In the genomic region with DNA sequence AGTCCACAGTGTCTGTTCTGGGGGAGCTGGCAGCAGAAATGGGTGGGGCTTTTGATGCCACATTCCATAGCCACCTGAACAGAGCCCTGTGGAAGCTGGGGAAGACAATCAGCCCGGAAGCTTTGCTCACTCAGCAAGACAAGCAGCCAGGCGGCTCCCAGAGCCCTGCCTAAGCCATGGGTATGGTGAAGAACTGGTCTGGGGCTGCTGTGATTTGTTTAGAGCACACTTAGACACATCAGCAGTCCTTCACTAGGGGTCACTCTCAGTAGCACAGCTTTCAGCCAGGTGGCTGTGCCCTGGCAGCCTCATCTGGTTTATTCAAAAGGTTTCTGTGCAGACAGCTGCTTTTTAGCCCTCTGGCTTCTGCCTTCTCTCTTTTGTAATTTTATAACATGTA, we compare ENCODE assay signal across 22 mouse cellular contexts. TPM values are rescaled to one million over a fixed set of nuclear protein-coding genes. Genes with fewer than 3 reads are reported as not detected.
DNase-seq lines count a peak whose midpoint lies in the region; ATAC-seq and TF ChIP-seq lines count a peak whose summit lies in the region.
"Had no signal": no experiment of that assay in that cellular context is flagged by ENCODE, and none has a peak within 500 bp of the region (broad histone marks: within the 10 kb centered on the region; RNA-seq: fewer than 3 reads in every experiment).

No protein-coding gene starts in this region.

- DNase-seq in hindbrain, postnatal 0 days (ENCODE audit: low spot score): peak; percentile 23
- no peak for DNase-seq in midbrain, postnatal 0 days (ENCODE audit: low spot score)
- DNase-seq in kidney, postnatal 0 days (ENCODE audit: low spot score): no peak
- DNase-seq in gastrocnemius, postnatal 4 days (ENCODE audit: low spot score in 2 of 2): no peak
- DNase-seq: adrenal gland, postnatal 10 days; cerebellum, adult 2 months; gastrocnemius, postnatal 36 days; liver, embryonic 13.5 days; right cerebral cortex, postnatal 14 days; thymus, postnatal 4 days had no signal

- 51% methylated on average over 2 of the region's 2 CpGs for WGBS in hindbrain, postnatal 0 days
- 70% methylated on average over 2 of the region's 2 CpGs for WGBS in hindbrain, embryonic 12.5 days
- 73% methylated on average over 2 of the region's 2 CpGs for WGBS in midbrain, postnatal 0 days
- WGBS in midbrain, embryonic 13.5 days: 52% methylated on average over 2 of the region's 2 CpGs
- WGBS in kidney, postnatal 0 days: 69% methylated on average over 2 of the region's 2 CpGs

- H3K27ac ChIP-seq in hindbrain, postnatal 0 days: no peak overlapping the region
- H3K27ac ChIP-seq in hindbrain, embryonic 12.5 days: no peak overlapping the region
- H3K27ac ChIP-seq in midbrain, postnatal 0 days (ENCODE audit: low read depth, low read length): no peak overlapping the region
- H3K27ac ChIP-seq in midbrain, embryonic 13.5 days: no peak overlapping the region
- no peak overlapping the region for H3K27ac ChIP-seq in kidney, postnatal 0 days
- H3K27ac ChIP-seq: embryonic facial prominence, embryonic 10.5 days; forebrain, embryonic 13.5 days; heart, embryonic 13.5 days; hindbrain, embryonic 10.5 days; left cerebral cortex, adult 2 months; neural tube, embryonic 12.5 days had no signal

- no peak overlapping the region for H3K4me3 ChIP-seq in hindbrain, postnatal 0 days (ENCODE audit: low read length)
- no peak overlapping the region for H3K4me3 ChIP-seq in hindbrain, embryonic 12.5 days
- H3K4me3 ChIP-seq in midbrain, postnatal 0 days (ENCODE audit: low read depth, low read length): no peak overlapping the region
- H3K4me3 ChIP-seq in midbrain, embryonic 13.5 days (replicated peaks): no peak overlapping the region
- H3K4me3 ChIP-seq in kidney, postnatal 0 days (replicated peaks; ENCODE audit: low read depth, low read length): no peak overlapping the region
- H3K4me3 ChIP-seq: embryonic facial prominence, embryonic 10.5 days; forebrain, embryonic 13.5 days; heart, embryonic 13.5 days; hindbrain, embryonic 10.5 days; left cerebral cortex, adult 2 months; liver, embryonic 13.5 days; neural tube, embryonic 12.5 days had no signal

- no peaks in the 10 kb centered on the region for H3K4me1 ChIP-seq in hindbrain, postnatal 0 days (ENCODE audit: insufficient read depth, low read length)
- H3K4me1 ChIP-seq in hindbrain, embryonic 12.5 days: no peaks in the 10 kb centered on the region
- H3K4me1 ChIP-seq in midbrain, postnatal 0 days (ENCODE audit: insufficient read depth, low read length): no peaks in the 10 kb centered on the region
- H3K4me1 ChIP-seq in midbrain, embryonic 13.5 days (replicated peaks): no peaks in the 10 kb centered on the region
- no peaks in the 10 kb centered on the region for H3K4me1 ChIP-seq in kidney, postnatal 0 days (replicated peaks; ENCODE audit: insufficient read depth, low read length)
- H3K4me1 ChIP-seq: embryonic facial prominence, embryonic 10.5 days; forebrain, embryonic 13.5 days; hindbrain, embryonic 10.5 days; liver, embryonic 13.5 days; neural tube, embryonic 12.5 days had no signal

- no peaks in the 10 kb centered on the region for H3K9me3 ChIP-seq in hindbrain, postnatal 0 days (ENCODE audit: low read length)
- H3K9me3 ChIP-seq in hindbrain, embryonic 12.5 days (replicated peaks): no peaks in the 10 kb centered on the region
- no peaks in the 10 kb centered on the region for H3K9me3 ChIP-seq in midbrain, postnatal 0 days (ENCODE audit: low read length)
- H3K9me3 ChIP-seq in midbrain, embryonic 13.5 days: no peaks in the 10 kb centered on the region
- H3K9me3 ChIP-seq in kidney, postnatal 0 days (replicated peaks; ENCODE audit: low read length): no peaks in the 10 kb centered on the region
- H3K9me3 ChIP-seq: forebrain, embryonic 13.5 days; heart, embryonic 13.5 days; hindbrain, embryonic 10.5 days; liver, embryonic 13.5 days; neural tube, embryonic 12.5 days had no signal

- no peaks in the 10 kb centered on the region; the same call in 1 of the 2 replicates for H3K36me3 ChIP-seq in hindbrain, postnatal 0 days (ENCODE audit: insufficient read depth, low read length)
- peaks cover 62% of the 10 kb centered on the region for H3K36me3 ChIP-seq in hindbrain, embryonic 12.5 days
- no peaks in the 10 kb centered on the region for H3K36me3 ChIP-seq in midbrain, postnatal 0 days (ENCODE audit: insufficient read depth, low read length)
- H3K36me3 ChIP-seq in midbrain, embryonic 13.5 days: peaks cover 41% of the 10 kb centered on the region
- H3K36me3 ChIP-seq in kidney, postnatal 0 days (ENCODE audit: insufficient read depth, low read length): peaks cover 27% of the 10 kb centered on the region; the same call in 1 of the 2 replicates

- no peak overlapping the region for H3K9ac ChIP-seq in hindbrain, postnatal 0 days (replicated peaks; ENCODE audit: low read length)
- no peak overlapping the region for H3K9ac ChIP-seq in hindbrain, embryonic 12.5 days
- H3K9ac ChIP-seq in midbrain, postnatal 0 days (replicated peaks; ENCODE audit: low read length, poor library complexity, severe bottlenecking): no peak overlapping the region
- no peak overlapping the region for H3K9ac ChIP-seq in midbrain, embryonic 13.5 days (replicated peaks)
- H3K9ac ChIP-seq in kidney, postnatal 0 days (ENCODE audit: low read depth, low read length): no peak overlapping the region
- H3K9ac ChIP-seq: forebrain, embryonic 13.5 days; liver, embryonic 13.5 days; neural tube, embryonic 12.5 days had no signal

- no peak overlapping the region for H3K4me2 ChIP-seq in hindbrain, postnatal 0 days (ENCODE audit: low read depth, low read length)
- H3K4me2 ChIP-seq in hindbrain, embryonic 12.5 days (replicated peaks): no peak overlapping the region
- H3K4me2 ChIP-seq in midbrain, postnatal 0 days (ENCODE audit: low read depth, low read length, poor library complexity, severe bottlenecking): no peak overlapping the region
- H3K4me2 ChIP-seq in midbrain, embryonic 13.5 days (replicated peaks): no peak overlapping the region
- H3K4me2 ChIP-seq in kidney, postnatal 0 days (ENCODE audit: low read length): no peak overlapping the region
- H3K4me2 ChIP-seq: forebrain, embryonic 13.5 days; heart, embryonic 13.5 days; liver, embryonic 13.5 days; neural tube, embryonic 12.5 days had no signal

- H3K27me3 ChIP-seq in hindbrain, postnatal 0 days (ENCODE audit: insufficient read depth, low read length): no peaks in the 10 kb centered on the region
- no peaks in the 10 kb centered on the region for H3K27me3 ChIP-seq in hindbrain, embryonic 12.5 days
- H3K27me3 ChIP-seq in midbrain, postnatal 0 days (ENCODE audit: insufficient read depth, low read length): no peaks in the 10 kb centered on the region
- no peaks in the 10 kb centered on the region for H3K27me3 ChIP-seq in midbrain, embryonic 13.5 days
- H3K27me3 ChIP-seq in kidney, postnatal 0 days (ENCODE audit: insufficient read depth, low read length): no peaks in the 10 kb centered on the region
- H3K27me3 ChIP-seq: forebrain, embryonic 13.5 days; heart, embryonic 13.5 days; liver, embryonic 13.5 days; neural tube, embryonic 12.5 days had no signal

- ATAC-seq in hindbrain, postnatal 0 days: no peak
- ATAC-seq in hindbrain, embryonic 12.5 days (ENCODE audit: low FRiP score): no peak
- ATAC-seq in midbrain, postnatal 0 days (ENCODE audit: low FRiP score): no peak
- ATAC-seq in midbrain, embryonic 13.5 days: no peak
- no peak; the same call in 1 of the 2 replicates for ATAC-seq in kidney, postnatal 0 days (replicated peaks; ENCODE audit: low FRiP score, low read depth)
- no peak for ATAC-seq in activated CD4-positive, CD25-positive, alpha-beta regulatory T cell, adult 4 months
- ATAC-seq: forebrain, embryonic 13.5 days; inflammation-experienced regulatory T-cells, adult 6 months had no signal

- TF ChIP-seq CTCF in hindbrain, postnatal 0 days (IDR thresholded peaks at IDR 0.05; ENCODE audit: low read depth): peak; percentile 25
- TF ChIP-seq CTCF in midbrain, postnatal 0 days (IDR thresholded peaks at IDR 0.05): peak; percentile 51
- TF ChIP-seq CTCF in kidney, postnatal 0 days (IDR thresholded peaks at IDR 0.05; ENCODE audit: low read depth): peak; percentile 37; the same call in 1 of the 2 replicates

RNA-seq across cellular contexts. Expression of a gene that starts 22.0 kb away (rescaled TPM):
- total RNA-seq in hindbrain, postnatal 0 days (2014; rRNA removed): 74.6 and 79.0 TPM in 2 replicates
- 36.5 and 40.8 TPM in 2 replicates for polyA plus RNA-seq in hindbrain, postnatal 0 days (2015; fragmentation: Nextera tagmentation; extraction: Ambion mirVana)
- polyA plus RNA-seq in hindbrain, embryonic 12.5 days (2016; fragmentation: Nextera tagmentation; extraction: Ambion mirVana): 6.2 and 6.8 TPM in 2 replicates
- 107 and 120 TPM in 2 replicates for total RNA-seq in midbrain, postnatal 0 days (2014; rRNA removed)
- polyA plus RNA-seq in midbrain, postnatal 0 days (2015; fragmentation: Nextera tagmentation; extraction: Ambion mirVana): 65.5 and 66.1 TPM in 2 replicates
- 20.1 and 21.1 TPM in 2 replicates for polyA plus RNA-seq in midbrain, embryonic 13.5 days (2015; fragmentation: Nextera tagmentation; extraction: Ambion mirVana)
- 1.9 and 3.5 TPM in 2 replicates for polyA plus RNA-seq in kidney, postnatal 0 days (2015; fragmentation: Nextera tagmentation; extraction: Ambion mirVana)
- total RNA-seq in gastrocnemius, postnatal 4 days (2021): under 1 TPM; 0.29 to 0.52 TPM
- polyA plus RNA-seq in activated CD4-positive, CD25-positive, alpha-beta regulatory T cell, adult 4 months (2017; shearing (Covaris generic)): not detected
- total RNA-seq: megakaryocyte, adult 5-6 weeks; monocyte, adult 5-6 weeks had no signal

RNA-seq across cellular contexts. Expression of a gene that starts 43.1 kb away (rescaled TPM):
- 15.1 and 16.3 TPM in 2 replicates for total RNA-seq in hindbrain, postnatal 0 days (2014; rRNA removed)
- 11.5 and 13.0 TPM in 2 replicates for polyA plus RNA-seq in hindbrain, postnatal 0 days (2015; fragmentation: Nextera tagmentation; extraction: Ambion mirVana)
- 63.2 and 65.8 TPM in 2 replicates for polyA plus RNA-seq in hindbrain, embryonic 12.5 days (2016; fragmentation: Nextera tagmentation; extraction: Ambion mirVana)
- total RNA-seq in midbrain, postnatal 0 days (2014; rRNA removed): 7.4 and 8.9 TPM in 2 replicates
- polyA plus RNA-seq in midbrain, postnatal 0 days (2015; fragmentation: Nextera tagmentation; extraction: Ambion mirVana): 3.0 and 4.2 TPM in 2 replicates
- polyA plus RNA-seq in midbrain, embryonic 13.5 days (2015; fragmentation: Nextera tagmentation; extraction: Ambion mirVana): 37.4 and 38.0 TPM in 2 replicates
- polyA plus RNA-seq in kidney, postnatal 0 days (2015; fragmentation: Nextera tagmentation; extraction: Ambion mirVana): 28.7 and 34.2 TPM in 2 replicates
- total RNA-seq in gastrocnemius, postnatal 4 days (2021): 10 to 100 TPM; 21.1 to 23.3 TPM
- polyA plus RNA-seq in activated CD4-positive, CD25-positive, alpha-beta regulatory T cell, adult 4 months (2017; shearing (Covaris generic)): 10 to 100 TPM; 11.4 to 18.8 TPM
